Mouse (Mus musculus): ENCODE data around the gene Myh6. TPM values are rescaled to one million over a fixed set of nuclear protein-coding genes. Genes with fewer than 3 reads are reported as not detected.

Myh6 gene
- total RNA-seq, 2 experiments from 2014 or later, result 121 to 213 TPM

DNA sequence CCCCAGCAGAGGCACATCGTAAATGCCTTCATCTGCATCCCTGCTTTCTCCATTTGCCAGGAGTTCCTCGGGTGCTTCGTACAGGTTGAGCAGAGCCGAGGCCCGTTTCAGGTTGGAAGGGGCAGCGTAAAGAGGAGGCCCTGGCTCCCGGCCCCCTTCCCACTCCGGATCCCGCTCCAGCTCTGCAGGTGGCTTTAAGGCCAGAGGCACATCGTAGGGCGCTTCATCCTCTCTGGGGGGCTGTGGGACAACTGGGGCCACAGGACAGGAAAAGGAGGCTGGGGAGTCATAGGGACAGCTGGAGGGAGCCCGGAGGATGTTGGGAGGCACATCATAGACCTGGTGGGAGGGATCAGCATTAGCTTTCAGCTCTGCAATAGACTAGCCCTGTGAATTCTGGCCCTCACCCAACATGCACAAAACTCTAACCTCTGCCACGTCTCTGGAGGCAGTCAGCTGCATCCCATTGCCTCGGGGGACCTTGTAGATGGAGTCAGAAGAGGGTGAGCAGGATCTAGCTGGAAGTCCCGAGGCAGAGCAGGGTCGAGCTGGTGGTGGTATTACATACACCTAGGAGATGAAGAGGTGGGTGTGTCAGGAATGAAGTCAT lies 46.5 kb downstream of the Myh6 start:
- DNase-seq, result no peak

DNA sequence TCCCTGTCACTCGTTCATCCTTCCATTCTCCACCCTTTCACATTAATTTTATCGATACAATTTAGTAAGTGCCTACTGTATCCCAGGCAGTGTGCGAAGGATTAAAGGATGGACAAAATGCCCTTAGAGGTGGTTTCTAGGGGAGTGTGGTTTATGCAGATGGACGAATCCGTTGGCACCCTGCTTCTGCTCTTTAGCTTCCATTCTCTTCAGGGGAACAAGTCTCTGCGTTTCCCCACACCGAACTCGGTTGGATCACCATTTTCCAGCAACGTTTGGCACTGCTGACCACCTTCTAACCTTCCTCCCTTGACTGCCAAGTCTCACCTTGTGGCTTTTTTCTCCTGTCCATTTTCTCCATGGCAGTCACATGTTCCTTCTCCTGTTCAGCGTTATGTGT lies 53.4 kb downstream of the Myh6 start:
- no peak for DNase-seq
- intact Hi-C loops (cut with DNase I; ENCODE audit: low total_unique reads), result no loop called here

More for the DNA sequence above, 46.5 kb downstream of the Myh6 start:
- intact Hi-C loops (cut with DNase I; ENCODE audit: low total_unique reads), result no loop called here

DNA sequence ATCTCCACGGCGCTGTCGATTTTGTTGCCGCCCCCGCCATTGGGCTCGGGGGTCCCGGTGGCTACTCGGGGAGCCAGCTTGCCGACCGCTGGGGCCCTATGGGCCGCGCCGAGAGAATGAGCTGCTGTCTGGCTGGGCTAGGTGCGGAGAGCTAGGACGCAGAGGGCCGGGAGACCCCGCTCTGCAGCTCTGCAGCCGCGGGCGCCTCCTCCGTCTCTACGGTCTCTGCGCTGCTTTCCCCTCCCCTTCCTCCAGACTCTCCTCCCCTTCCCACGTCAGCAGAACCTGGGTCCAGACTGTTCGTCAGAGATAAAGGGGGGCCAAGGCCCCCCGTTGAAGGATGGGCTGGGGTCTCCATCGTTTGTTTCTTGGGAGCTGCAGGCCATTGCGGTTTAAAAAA lies 53.8 kb downstream of the Myh6 start, which contains the start of gene Slc22a17:
Gene Slc22a17 (minus strand): TSS at position 247 of the 400 bp plus-strand sequence.
- intact Hi-C loops (cut with DNase I; ENCODE audit: low total_unique reads), result no loop called here
- peak; percentile 75 for DNase-seq

DNA sequence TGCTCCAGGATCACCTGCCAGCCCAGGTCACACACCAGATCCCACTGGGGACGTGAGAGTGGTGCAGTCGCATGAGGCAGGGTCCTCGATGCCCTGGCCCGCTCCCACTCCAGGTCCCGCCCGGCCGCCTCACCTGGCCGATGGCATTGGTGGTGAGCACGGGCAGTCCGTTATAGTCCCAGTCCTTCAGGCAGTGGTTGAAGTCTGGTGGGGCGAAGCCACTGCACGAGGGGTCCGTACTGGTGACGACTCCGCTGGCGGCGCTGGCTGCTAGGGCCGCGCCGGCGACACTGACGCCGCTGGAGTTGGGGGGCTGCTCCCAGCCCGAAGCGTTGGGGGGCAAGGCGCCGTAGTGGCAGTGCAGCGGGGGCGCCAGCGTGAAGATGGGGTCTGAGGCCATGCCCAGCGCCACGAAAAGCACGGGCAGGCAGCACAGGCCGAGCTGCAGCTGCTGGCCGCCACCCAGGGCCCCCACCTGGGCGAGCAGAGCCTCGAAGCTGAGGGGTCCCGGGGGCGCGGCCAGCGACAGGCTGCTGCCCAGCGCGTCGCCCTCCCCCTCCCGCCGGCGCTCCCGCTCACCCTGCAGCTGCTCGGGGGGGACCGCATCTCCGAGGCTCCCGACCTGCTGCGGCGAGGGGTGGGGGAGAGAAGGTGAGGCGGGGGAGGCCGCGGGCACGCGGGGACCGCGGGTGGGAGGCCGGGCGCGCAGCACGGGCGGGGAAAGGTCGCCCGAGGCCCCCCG lies 54.4 kb downstream of the Myh6 start:
- intact Hi-C loops (cut with DNase I; ENCODE audit: low total_unique reads), result no loop called here
- no peak for DNase-seq

DNA sequence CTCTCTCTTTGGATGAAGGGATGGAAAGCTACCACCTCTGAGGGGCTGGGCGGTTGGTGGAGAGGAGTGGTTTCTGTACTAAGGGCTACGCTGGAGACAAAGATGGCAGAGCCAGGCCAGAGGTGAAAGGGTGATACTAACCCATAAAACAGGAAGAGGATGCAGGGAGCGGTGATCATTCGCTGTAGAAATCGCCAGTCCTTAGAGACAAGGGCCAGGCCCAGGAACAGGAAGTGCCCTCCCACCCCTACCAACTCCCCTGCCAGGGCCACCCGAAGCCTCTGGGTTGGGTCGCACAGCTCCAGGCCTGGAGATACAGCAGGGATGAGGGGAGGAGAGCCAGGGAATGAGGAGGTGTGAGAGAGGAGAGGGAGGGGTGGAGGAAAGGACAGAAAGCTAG lies 58.0 kb downstream of the Myh6 start:
- DNase-seq, result no peak
- intact Hi-C loops (cut with DNase I; ENCODE audit: low total_unique reads), result no loop called here

DNA sequence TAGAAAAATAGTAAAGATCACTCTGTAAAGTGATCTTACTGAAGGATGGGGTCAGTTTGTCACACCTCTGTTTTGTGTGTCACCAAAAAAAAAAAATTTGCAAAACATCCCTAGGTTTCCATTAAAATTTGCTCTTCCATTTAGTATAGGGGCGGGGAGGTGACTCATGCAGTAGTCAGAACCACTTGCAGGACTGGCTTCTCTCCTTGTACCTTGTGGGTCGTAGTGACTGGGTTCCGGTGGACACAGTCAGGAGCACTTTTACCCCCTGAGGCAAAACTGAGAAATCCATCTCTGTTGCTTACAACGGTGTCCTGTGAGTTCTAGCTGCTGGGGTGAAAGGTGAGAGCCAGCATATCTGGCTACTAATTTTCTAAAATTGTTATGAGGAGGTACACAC lies 63.1 kb downstream of the Myh6 start:
- intact Hi-C loops (cut with DNase I; ENCODE audit: low total_unique reads), result loop anchor here (5.0 kb wide), 2 partner anchors 34 to 109 kb away; partner anchors contain the start of gene Cmtm5

DNA sequence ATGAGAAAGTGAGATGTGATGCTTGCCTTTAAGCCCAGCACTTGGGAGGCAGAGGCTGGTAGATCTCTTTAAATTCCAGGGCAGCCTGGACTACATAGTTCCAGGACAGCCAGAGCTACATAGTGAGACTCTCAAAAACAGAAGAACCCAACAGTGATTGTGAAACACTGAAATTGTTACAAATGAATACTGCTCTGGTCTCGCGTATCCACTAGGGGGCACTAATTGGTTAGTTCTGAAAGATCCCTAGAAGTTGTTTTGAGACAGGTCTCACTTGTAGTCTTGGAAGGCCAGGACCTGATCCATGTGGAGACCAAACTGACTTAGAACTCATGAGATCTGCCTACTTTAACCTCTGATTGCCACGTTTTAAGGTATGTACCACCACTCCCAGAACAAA lies 66.3 kb downstream of the Myh6 start:
- DNase-seq, result peak; percentile 55
- intact Hi-C loops (cut with DNase I; ENCODE audit: low total_unique reads), result loop anchor here (5.0 kb wide), 2 partner anchors 37 to 112 kb away; partner anchors contain the start of gene Cmtm5

More for the DNA sequence above, 63.1 kb downstream of the Myh6 start:
- no peak for DNase-seq

DNA sequence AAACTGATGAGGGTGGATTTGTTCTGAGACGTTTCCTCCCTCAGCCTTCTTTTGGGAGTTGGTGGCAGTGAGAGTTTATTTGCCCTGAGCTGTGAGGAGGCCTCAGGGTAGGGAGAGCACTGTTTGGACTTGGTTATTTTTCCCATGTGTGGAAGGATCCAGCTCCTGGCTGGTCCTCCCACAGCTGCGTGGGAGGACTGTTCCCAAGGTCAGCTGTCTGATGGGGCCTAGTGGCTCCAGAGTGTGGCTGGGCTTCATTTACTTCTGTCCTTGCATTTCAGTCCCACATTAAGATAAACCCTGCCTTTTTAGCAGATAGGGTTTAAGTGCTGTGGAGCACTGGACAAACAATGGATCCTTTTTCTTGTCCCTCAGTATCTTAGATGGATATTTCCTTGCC lies 69.3 kb downstream of the Myh6 start:
- intact Hi-C loops (cut with DNase I; ENCODE audit: low total_unique reads), result no loop called here
- no peak for DNase-seq

DNA sequence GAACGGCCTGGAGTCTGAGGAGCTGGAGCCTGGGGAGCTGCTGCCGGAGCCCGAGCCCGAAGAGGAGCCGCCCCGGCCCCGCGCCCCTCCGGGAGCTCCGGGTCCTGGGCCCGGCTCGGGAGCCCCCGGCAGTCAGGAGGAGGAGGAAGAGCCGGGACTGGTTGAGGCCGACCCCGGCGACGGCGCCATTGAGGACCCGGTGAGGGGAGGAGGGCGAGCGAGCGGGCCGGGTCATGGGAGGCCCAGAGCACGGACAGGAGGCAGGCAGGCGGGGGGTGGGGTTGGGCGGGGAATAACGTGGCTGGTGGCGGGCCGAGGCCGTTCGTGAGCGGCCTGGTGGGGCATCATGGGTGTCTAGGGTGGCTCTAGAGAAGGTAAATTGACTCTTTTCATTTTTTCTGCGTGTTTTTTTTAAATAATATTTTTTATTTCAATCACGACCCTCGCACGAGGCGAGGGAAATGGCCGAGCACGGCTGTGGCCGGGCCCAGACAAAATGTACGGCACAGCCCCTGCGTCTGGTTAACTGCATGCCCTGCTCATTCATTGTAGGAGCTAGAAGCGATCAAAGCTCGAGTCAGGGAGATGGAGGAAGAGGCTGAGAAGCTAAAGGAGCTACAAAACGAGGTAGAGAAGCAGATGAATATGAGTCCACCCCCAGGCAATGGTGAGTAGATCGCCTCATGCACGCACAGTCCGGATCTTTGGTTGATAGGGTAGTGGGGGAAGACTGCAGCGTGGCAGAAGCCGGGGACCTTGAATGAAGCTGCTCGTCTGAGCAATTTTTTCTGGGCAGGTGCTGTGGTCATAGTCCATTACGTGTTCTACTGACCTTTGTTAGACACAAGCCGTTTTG lies 72.2 kb downstream of the Myh6 start:
- intact Hi-C loops (cut with DNase I; ENCODE audit: low total_unique reads), result no loop called here
- DNase-seq, result peak; percentile 74

DNA sequence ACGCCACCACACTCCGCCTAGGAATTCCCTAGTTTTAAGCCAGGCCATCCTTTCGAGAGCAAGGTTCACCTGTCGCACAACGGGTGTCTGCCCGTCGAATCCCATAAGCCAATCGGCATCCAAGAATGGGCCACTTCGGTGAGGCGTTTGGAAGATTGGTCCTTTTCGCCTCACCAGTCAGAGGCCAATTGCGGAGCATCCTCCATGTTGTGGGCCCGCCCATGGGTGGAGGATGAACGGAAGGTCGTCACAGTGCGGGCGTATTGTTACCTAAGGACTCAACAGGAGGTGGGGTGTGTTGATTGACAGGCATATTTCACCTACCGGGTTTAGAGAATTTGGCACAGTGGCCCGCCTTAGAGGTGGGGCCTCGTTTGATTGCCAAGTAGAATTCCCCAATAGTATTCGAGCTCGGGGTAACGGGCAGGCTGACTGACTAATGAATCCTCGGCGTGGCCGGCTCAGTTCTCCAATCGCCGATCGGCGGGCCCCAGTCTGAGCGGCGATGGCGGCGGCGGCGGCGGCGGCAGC lies 73.0 kb downstream of the Myh6 start:
- DNase-seq, result peak; percentile 94
- intact Hi-C loops (cut with DNase I; ENCODE audit: low total_unique reads), result no loop called here

DNA sequence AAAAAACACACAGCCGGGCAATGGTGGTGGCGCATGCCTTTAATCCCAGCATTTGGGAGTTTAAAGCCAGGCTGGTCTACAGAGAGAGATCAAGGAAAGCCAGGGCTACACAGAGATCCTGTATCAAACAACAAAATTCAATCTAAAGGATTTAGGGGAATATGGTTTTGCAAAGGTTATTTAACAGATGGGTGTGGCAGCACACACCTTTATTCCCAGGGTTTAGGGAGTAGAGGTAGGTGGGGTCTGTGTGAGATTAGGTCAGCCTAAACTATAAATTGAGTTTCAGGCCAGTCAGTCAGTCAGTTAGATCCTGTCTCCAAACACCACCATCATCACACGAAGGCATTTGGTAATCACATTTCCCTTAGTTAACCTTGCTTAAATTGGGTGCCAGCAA lies 74.5 kb downstream of the Myh6 start, which contains the start of gene Pabpn1:
Gene Pabpn1 (plus strand): TSS at position 301 of the 400 bp plus-strand sequence.
- intact Hi-C loops (cut with DNase I; ENCODE audit: low total_unique reads), result no loop called here
- DNase-seq, result no peak

Small RNA genes within 50 kb of the gene (microRNA-seq; reads per million reads assigned to microRNA genes)
- gene Mir208a, result 3.5 to 4.8 reads per million in 2 experiments
- gene Mir208b, result 116 to 204 reads per million in 2 experiments

Other genes with a start within 250 kb of the Myh6 start
- gene Slc7a8, start 185.0 kb downstream of the Myh6 start, total RNA-seq (2021), result 10 to 100 TPM in 1 of 2 experiments, 1 to 10 TPM in 1; 7.5 to 18.5 TPM
- under 1 TPM in 1 of 2 experiments, not detected in 1; 0.29 TPM for gene Rnf212b, start 152.8 kb downstream of the Myh6 start, total RNA-seq (2021)
- gene Homez, start 96.0 kb downstream of the Myh6 start, total RNA-seq (2021), result 1 to 10 TPM; 6.1 to 8.1 TPM
- gene Ppp1r3e, start 89.4 kb downstream of the Myh6 start, total RNA-seq (2021), result 1 to 10 TPM; 2.8 to 6.8 TPM
- gene Bcl2l2, start 83.5 kb downstream of the Myh6 start, total RNA-seq (2021), result 10 to 100 TPM; 19.9 to 21.0 TPM
- 1 to 10 TPM; 3.1 to 3.6 TPM for gene Gm20521, start 83.5 kb downstream of the Myh6 start, total RNA-seq (2021)
- gene Pabpn1, start 74.4 kb downstream of the Myh6 start, total RNA-seq (2021), result 10 to 100 TPM; 56.6 to 57.4 TPM
- 1 to 10 TPM; 5.4 to 6.3 TPM for gene Slc22a17, start 53.8 kb downstream of the Myh6 start, total RNA-seq (2021)
- 1 to 10 TPM; 5.1 to 7.4 TPM for gene Efs, start 40.8 kb downstream of the Myh6 start, total RNA-seq (2021)
- gene Il25, start 34.2 kb downstream of the Myh6 start, total RNA-seq (2021), result not detected
- gene Cmtm5, start 30.7 kb downstream of the Myh6 start, total RNA-seq (2021), result 1 to 10 TPM in 1 of 2 experiments, under 1 TPM in 1; 0.71 to 3.1 TPM
- gene Gm17428, start 10.0 kb upstream of the Myh6 start, total RNA-seq (2021), result not detected
- gene Myh7, start 27.7 kb upstream of the Myh6 start, total RNA-seq (2021), result 1,000 to 10,000 TPM in 1 of 2 experiments, 100 to 1,000 TPM in 1; 602 to 1,083 TPM
- 10 to 100 TPM; 17.8 to 19.0 TPM for gene Ngdn, start 48.5 kb upstream of the Myh6 start, total RNA-seq (2021)
- gene Zfhx2, start 125.4 kb upstream of the Myh6 start, total RNA-seq (2021), result 1 to 10 TPM; 2.6 to 3.1 TPM
- gene Thtpa, start 127.9 kb upstream of the Myh6 start, total RNA-seq (2021), result 10 to 100 TPM; 11.1 to 12.3 TPM
- gene Ap1g2, start 139.7 kb upstream of the Myh6 start, total RNA-seq (2021), result 1 to 10 TPM; 4.1 to 7.0 TPM
- gene Jph4, start 150.0 kb upstream of the Myh6 start, total RNA-seq (2021), result under 1 TPM; 0.42 to 0.62 TPM